Mouse (Mus musculus) gastrocnemius, postnatal 10 days (tissue): ENCODE measurements around the gene Reep1. TPM values are rescaled to one million over a fixed set of nuclear protein-coding genes. Genes with fewer than 3 reads are reported as not detected.

Experiments
- DNase-seq: peaks from one replicate; pipeline ENCODE4 v3.0.0; 2021; ENCODE audit warnings: mixed read lengths
- total RNA-seq, 2 experiments: library from RNA; stranded (reverse); gene quantifications; 2 replicates each; pipeline ENCODE4 v1.2.3; 2021

Reep1 gene
- total RNA-seq, 2 experiments from 2014 or later, result 104 to 111 TPM

- no peak for DNase-seq
These were observed 73.1 kb downstream of the Reep1 start for GRCm38 (mm10) chr6:71780431-71780830.

- no peak for DNase-seq
These were observed 75.8 kb downstream of the Reep1 start for GRCm38 (mm10) chr6:71783165-71783564.

- no peak for DNase-seq
These were observed 81.0 kb downstream of the Reep1 start for GRCm38 (mm10) chr6:71788348-71788747.

GRCm38 (mm10) chr6:71791771-71792170 lies 84.4 kb downstream of the Reep1 start:
- DNase-seq, result no peak

- DNase-seq, result no peak
These were observed 92.0 kb downstream of the Reep1 start for GRCm38 (mm10) chr6:71799391-71799790.

GRCm38 (mm10) chr6:71801011-71801713 lies 93.8 kb downstream of the Reep1 start:
- DNase-seq, result no peak

GRCm38 (mm10) chr6:71801714-71802094 lies 94.3 kb downstream of the Reep1 start:
- DNase-seq, result no peak

- no peak for DNase-seq
These were observed 96.2 kb downstream of the Reep1 start for GRCm38 (mm10) chr6:71803609-71804008.

GRCm38 (mm10) chr6:71804061-71804829 lies 96.9 kb downstream of the Reep1 start:
- DNase-seq, result peak; percentile 68

- DNase-seq, result no peak
These were observed 99.4 kb downstream of the Reep1 start for GRCm38 (mm10) chr6:71806713-71807112.

- no peak for DNase-seq
These were observed 102.5 kb downstream of the Reep1 start for GRCm38 (mm10) chr6:71809890-71810289.

- no peak for DNase-seq
These were observed 105.5 kb downstream of the Reep1 start for GRCm38 (mm10) chr6:71812820-71813219.

GRCm38 (mm10) chr6:71819764-71820292 lies 112.5 kb downstream of the Reep1 start:
- DNase-seq, result no peak

- no peak for DNase-seq
These were observed 115.7 kb downstream of the Reep1 start for GRCm38 (mm10) chr6:71823085-71823484.

- DNase-seq, result peak; percentile 83
These were observed 116.1 kb downstream of the Reep1 start for GRCm38 (mm10) chr6:71823488-71823887.

GRCm38 (mm10) chr6:71823961-71824360 lies 116.6 kb downstream of the Reep1 start:
- no peak for DNase-seq

GRCm38 (mm10) chr6:71826869-71827268 lies 119.5 kb downstream of the Reep1 start, which contains the start of gene Mrpl35:
TSS of gene Mrpl35 (minus strand) at chr6:71826969.
- no peak for DNase-seq

- DNase-seq, result no peak
These were observed 122.4 kb downstream of the Reep1 start for GRCm38 (mm10) chr6:71829768-71830167.

- peak; percentile 98 for DNase-seq
These were observed 123.6 kb downstream of the Reep1 start, which contains the start of gene Immt for GRCm38 (mm10) chr6:71830690-71831580. TSS of gene Immt (plus strand) at chr6:71831331.

- peak; percentile 91 for DNase-seq
These were observed 124.2 kb downstream of the Reep1 start for GRCm38 (mm10) chr6:71831581-71831960.

- DNase-seq, result no peak
These were observed 129.4 kb downstream of the Reep1 start for GRCm38 (mm10) chr6:71836811-71837210.

- no peak for DNase-seq
These were observed 132.5 kb downstream of the Reep1 start for GRCm38 (mm10) chr6:71839815-71840214.
